Mouse (Mus musculus) embryonic facial prominence, embryonic 14.5 days (tissue): ENCODE results near the gene Olfr1513. TPM values are rescaled to one million over a fixed set of nuclear protein-coding genes. Genes with fewer than 3 reads are reported as not detected.
A peak's percentile ranks its signal among the peaks of the same experiment; 100 is the strongest.
"Not testable (repeated sequence)": the region's sequence is repeated elsewhere in the genome, so short reads cannot be mapped to it uniquely, and the experiment has no call there.

Experiments
- ATAC-seq: fragments of 200-750 bp; cut with Nextera tagmentation; 2 replicates; pipeline ENCODE4 v1.8.0; 2017; ENCODE audit warnings: low read depth, moderate number of reproducible peaks, moderate TSS enrichment
- DNase-seq: peaks from one replicate; pipeline ENCODE4 v3.0.0-alpha.2; 2015; ENCODE audit warnings: low spot score
- H3K27ac ChIP-seq: fragments of 300-500 bp; sonication (generic); replicated peaks from 2 replicates; pipeline ENCODE4 v1.5.1; 2014; ENCODE audit warnings: low read depth, mild to moderate bottlenecking, low read length, moderate library complexity
- H3K27me3 ChIP-seq: fragments of 300-500 bp; sonication (generic); replicated peaks from 2 replicates; pipeline ENCODE4 v1.6.1; 2014; ENCODE audit warnings: low read length; ENCODE audit not compliant: control insufficient read depth, insufficient read depth
- H3K36me3 ChIP-seq: fragments of 300-500 bp; sonication (generic); 2 replicates; pipeline ENCODE4 v1.6.1; 2014; ENCODE audit warnings: low read length, mixed read lengths; ENCODE audit not compliant: control insufficient read depth, insufficient read depth
- H3K4me1 ChIP-seq: fragments of 300-500 bp; sonication (generic); 2 replicates; pipeline ENCODE4 v1.6.1; 2014; ENCODE audit warnings: antibody characterized with exemption, low read length; ENCODE audit not compliant: control insufficient read depth, insufficient read depth
- H3K4me2 ChIP-seq: fragments of 300-500 bp; sonication (generic); 2 replicates; pipeline ENCODE4 v1.6.1; 2014; ENCODE audit warnings: low read depth, mild to moderate bottlenecking, low read length, moderate library complexity, mixed read lengths
- H3K4me3 ChIP-seq: fragments of 300-500 bp; sonication (generic); 2 replicates; pipeline ENCODE4 v1.5.1; 2014; ENCODE audit warnings: low read depth, mild to moderate bottlenecking, low read length
- H3K9ac ChIP-seq: fragments of 300-500 bp; sonication (generic); 2 replicates; pipeline ENCODE4 v1.6.1; 2014; ENCODE audit warnings: low read depth, mild to moderate bottlenecking, low read length, moderate library complexity, mixed read lengths
- H3K9me3 ChIP-seq: fragments of 300-500 bp; sonication (generic); 2 replicates; pipeline ENCODE4 v1.6.1; 2016; ENCODE audit warnings: low read length; ENCODE audit not compliant: control insufficient read depth
- WGBS: fragments of 180-500 bp; shearing (Covaris S2); extraction: QIAGEN DNeasy Blood & Tissue Kit; methylation state at CpG from one replicate; pipeline ENCODE4 v1.1.7; 2014; 5-methylcytosine and 5-hydroxymethylcytosine counted together
- polyA plus RNA-seq: library from polyadenylated mRNA; unstranded; fragments of >200 nt; fragmentation: Nextera tagmentation; extraction: Ambion mirVana; gene quantifications from 2 replicates; pipeline ENCODE4 v1.2.1, GENCODE M21; 2014

Gene Olfr1513
- polyA plus RNA-seq, 1 experiment from 2014 or later = 0.18 TPM

- peaks cover 44% of the 10 kb centered on the region for H3K36me3 ChIP-seq
- H3K9ac ChIP-seq = peak overlapping the region; percentile 92
- H3K4me3 ChIP-seq = peak overlapping the region; percentile 77
- no peaks in the 10 kb centered on the region for H3K27me3 ChIP-seq
- 0 out of 2 replicates have a peak, but pooled peaks cover 4% of the 10 kb centered on the region for H3K9me3 ChIP-seq
- peak overlapping the region; percentile 92 for H3K27ac ChIP-seq
- peak overlapping the region; percentile 64 for H3K4me2 ChIP-seq
- WGBS = 2% methylated on average over 15 of the region's 17 CpGs
- peaks cover 15% of the 10 kb centered on the region; the same call in 1 of the 2 replicates for H3K4me1 ChIP-seq
- ATAC-seq (no peak), DNase-seq (no peak)
Observed at GRCm38 (mm10) chr14:52315283-52315780, 40.9 kb downstream of the Olfr1513 start.

GRCm38 (mm10) chr14:52314808-52315150 lies 41.4 kb downstream of the Olfr1513 start:
- H3K9me3 ChIP-seq = 0 out of 2 replicates have a peak, but pooled peaks cover 4% of the 10 kb centered on the region
- WGBS = 54% methylated on average over 7 of the region's 8 CpGs
- peak overlapping the region; percentile 92 for H3K9ac ChIP-seq
- H3K27me3 ChIP-seq = no peaks in the 10 kb centered on the region
- H3K4me1 ChIP-seq = peaks cover 15% of the 10 kb centered on the region; the same call in 1 of the 2 replicates
- H3K4me3 ChIP-seq = peak overlapping the region; percentile 77
- no peak overlapping the region for H3K27ac ChIP-seq
- ATAC-seq (no peak; the same call in 1 of the 2 replicates), DNase-seq (no peak)
- H3K4me2 ChIP-seq = peak overlapping the region; percentile 64
- H3K36me3 ChIP-seq = peaks cover 47% of the 10 kb centered on the region

GRCm38 (mm10) chr14:52313931-52314807 lies 42.0 kb downstream of the Olfr1513 start:
- H3K9ac ChIP-seq = no peak overlapping the region
- H3K27ac ChIP-seq = no peak overlapping the region
- H3K4me2 ChIP-seq = peak overlapping the region; percentile 64; the same call in 1 of the 2 replicates
- DNase-seq (no peak), ATAC-seq (no peak)
- peaks cover 53% of the 10 kb centered on the region for H3K36me3 ChIP-seq
- WGBS = 82% methylated on average over 26 of the region's 26 CpGs
- H3K9me3 ChIP-seq = 0 out of 2 replicates have a peak, but pooled peaks cover 4% of the 10 kb centered on the region
- no peaks in the 10 kb centered on the region for H3K27me3 ChIP-seq
- H3K4me3 ChIP-seq = no peak overlapping the region
- peaks cover 15% of the 10 kb centered on the region; the same call in 1 of the 2 replicates for H3K4me1 ChIP-seq

GRCm38 (mm10) chr14:52310906-52311305 lies 45.3 kb downstream of the Olfr1513 start:
- no peak for ATAC-seq
- no peak for DNase-seq
- Histone ChIP-seq H3K9ac (no peak overlapping the region), H3K4me3 (no peak overlapping the region), H3K27ac (no peak overlapping the region), H3K27me3 (no peaks in the 10 kb centered on the region), H3K9me3 (0 out of 2 replicates have a peak, but pooled peaks cover 4% of the 10 kb centered on the region), H3K4me1 (peaks cover 9% of the 10 kb centered on the region; the same call in 1 of the 2 replicates), H3K4me2 (no peak overlapping the region), H3K36me3 (peaks cover 60% of the 10 kb centered on the region)
- WGBS = 96% methylated on average over 2 of the region's 2 CpGs

- H3K27ac ChIP-seq, H3K27me3 ChIP-seq, H3K4me1 ChIP-seq, H3K9ac ChIP-seq, ATAC-seq, H3K4me3 ChIP-seq, DNase-seq, H3K9me3 ChIP-seq, H3K4me2 ChIP-seq: not testable (repeated sequence)
- 92% methylated on average over 5 of the region's 6 CpGs for WGBS
- peaks cover 60% of the 10 kb centered on the region for H3K36me3 ChIP-seq
Observed at GRCm38 (mm10) chr14:52310343-52310742, 45.9 kb downstream of the Olfr1513 start.

- Histone ChIP-seq H3K4me2 (no peak overlapping the region), H3K9me3 (0 out of 2 replicates have a peak, but pooled peaks cover 4% of the 10 kb centered on the region), H3K36me3 (peaks cover 23% of the 10 kb centered on the region), H3K4me3 (no peak overlapping the region), H3K4me1 (peaks cover 4% of the 10 kb centered on the region; the same call in 1 of the 2 replicates), H3K9ac (no peak overlapping the region), H3K27ac (no peak overlapping the region), H3K27me3 (no peaks in the 10 kb centered on the region)
- ATAC-seq (no peak), DNase-seq (no peak)
- 90% methylated on average over 2 of the region's 2 CpGs for WGBS
Observed at GRCm38 (mm10) chr14:52306100-52306499, 50.1 kb downstream of the Olfr1513 start.

GRCm38 (mm10) chr14:52304644-52305271 lies 51.5 kb downstream of the Olfr1513 start, which contains the start of gene Mettl3:
Gene Mettl3, minus strand, starts transcription at chr14:52305128.
- Histone ChIP-seq H3K27me3 (no peaks in the 10 kb centered on the region), H3K9ac (peak within 1 kb of the TSS; percentile 74), H3K36me3 (peaks cover 22% of the 10 kb centered on the region), H3K27ac (peak within 1 kb of the TSS; percentile 95), H3K9me3 (no peaks in the 10 kb centered on the region), H3K4me1 (peaks cover 4% of the 10 kb centered on the region; the same call in 1 of the 2 replicates), H3K4me3 (peak within 1 kb of the TSS; percentile 75), H3K4me2 (peak within 1 kb of the TSS; percentile 82)
- under 1% methylated on average over 44 of the region's 46 CpGs for WGBS
- ATAC-seq (peak; percentile 96), DNase-seq (peak; percentile 99)

GRCm38 (mm10) chr14:52303517-52303916 lies 52.7 kb downstream of the Olfr1513 start:
- not testable (repeated sequence) for H3K9me3 ChIP-seq, H3K27me3 ChIP-seq, ATAC-seq, H3K9ac ChIP-seq, H3K4me3 ChIP-seq, H3K4me2 ChIP-seq, H3K4me1 ChIP-seq, H3K27ac ChIP-seq, DNase-seq
- WGBS = 87% methylated on average over 3 of the region's 3 CpGs
- H3K36me3 ChIP-seq = peaks cover 22% of the 10 kb centered on the region
